Mouse (Mus musculus) embryonic facial prominence, embryonic 12.5 days (tissue): ENCODE results near the gene Ccna1. TPM values are rescaled to one million over a fixed set of nuclear protein-coding genes. Genes with fewer than 3 reads are reported as not detected.
A peak's percentile ranks its signal among the peaks of the same experiment; 100 is the strongest.

Experiments used
- ATAC-seq: fragments of 200-750 bp; cut with Nextera tagmentation; 2 replicates; pipeline ENCODE4 v1.8.0; 2017; ENCODE audit not compliant: insufficient number of reproducible peaks, insufficient read depth, low FRiP score, low TSS enrichment
- H3K27ac ChIP-seq: fragments of 300-500 bp; sonication (generic); 2 replicates; pipeline ENCODE4 v1.5.1; 2016; ENCODE audit warnings: mild to moderate bottlenecking
- H3K27me3 ChIP-seq: fragments of 300-500 bp; sonication (generic); 2 replicates; pipeline ENCODE4 v1.6.1; 2016; ENCODE audit warnings: mild to moderate bottlenecking, moderate library complexity
- H3K36me3 ChIP-seq: fragments of 300-500 bp; sonication (generic); 2 replicates; pipeline ENCODE4 v1.6.1; 2016; ENCODE audit warnings: mild to moderate bottlenecking
- H3K4me1 ChIP-seq: fragments of 300-500 bp; sonication (generic); 2 replicates; pipeline ENCODE4 v1.6.1; 2016
- H3K4me2 ChIP-seq: fragments of 300-500 bp; sonication (generic); replicated peaks from 2 replicates; pipeline ENCODE4 v1.6.1; 2016; ENCODE audit warnings: mild to moderate bottlenecking, moderate library complexity
- H3K4me3 ChIP-seq: fragments of 300-500 bp; sonication (generic); 2 replicates; pipeline ENCODE4 v1.5.1; 2016; ENCODE audit warnings: mild to moderate bottlenecking
- H3K9ac ChIP-seq: fragments of 300-500 bp; sonication (generic); 2 replicates; pipeline ENCODE4 v1.6.1; 2016; ENCODE audit warnings: mild to moderate bottlenecking, moderate library complexity
- H3K9me3 ChIP-seq: fragments of 300-500 bp; sonication (generic); 2 replicates; pipeline ENCODE4 v1.6.1; 2016; ENCODE audit warnings: mild to moderate bottlenecking, moderate library complexity
- WGBS: fragments of 180-500 bp; shearing (Covaris S2); methylation state at CpG from one replicate; pipeline ENCODE4 v1.1.7; 2016; 5-methylcytosine and 5-hydroxymethylcytosine counted together
- polyA plus RNA-seq: library from polyadenylated mRNA; unstranded; fragments of >200 nt; fragmentation: Nextera tagmentation; extraction: Ambion mirVana; gene quantifications from 2 replicates; pipeline ENCODE4 v1.2.1, GENCODE M21; 2016

Ccna1 gene
- polyA plus RNA-seq, 1 experiment from 2014 or later: 3.1 TPM

DNA sequence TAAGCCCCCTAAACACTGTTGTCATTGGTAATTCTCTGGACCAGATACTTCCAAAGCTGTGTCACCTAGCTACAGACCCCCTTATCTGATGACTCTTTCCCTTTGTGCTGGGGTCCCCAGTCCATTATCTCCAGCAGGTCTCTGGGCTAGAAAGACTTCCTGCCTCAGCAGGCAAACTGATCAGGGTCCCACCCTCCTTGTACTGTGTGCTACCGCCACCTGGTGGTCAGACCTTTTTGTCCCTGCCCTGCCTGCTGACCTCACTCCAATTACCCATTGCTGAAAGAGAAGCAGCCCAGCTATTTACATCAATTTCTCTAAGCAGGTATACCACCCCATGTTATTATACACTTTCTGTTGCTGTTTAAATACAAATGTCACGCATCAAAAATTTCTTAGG lies 9.1 kb upstream of the Ccna1 start:
- Histone ChIP-seq H3K4me2 (no peak overlapping the region), H3K9me3 (no peaks in the 10 kb centered on the region), H3K4me1 (no peaks in the 10 kb centered on the region), H3K9ac (no peak overlapping the region), H3K4me3 (no peak overlapping the region), H3K27ac (no peak overlapping the region), H3K36me3 (no peaks in the 10 kb centered on the region), H3K27me3 (peaks cover 10% of the 10 kb centered on the region; the same call in 1 of the 2 replicates)
- ATAC-seq: no peak
- 3% methylated on average over 2 of the region's 2 CpGs for WGBS

- WGBS: 67% methylated on average over 9 of the region's 9 CpGs
- Histone ChIP-seq H3K9ac (no peak overlapping the region), H3K4me1 (no peaks in the 10 kb centered on the region), H3K27ac (no peak overlapping the region), H3K4me3 (no peak overlapping the region), H3K27me3 (peaks cover 7% of the 10 kb centered on the region; the same call in 1 of the 2 replicates), H3K36me3 (no peaks in the 10 kb centered on the region), H3K4me2 (no peak overlapping the region), H3K9me3 (no peaks in the 10 kb centered on the region)
- ATAC-seq: no peak
These were observed 7.4 kb upstream of the Ccna1 start for GRCm38 (mm10) chr3:55062653-55063052.

DNA sequence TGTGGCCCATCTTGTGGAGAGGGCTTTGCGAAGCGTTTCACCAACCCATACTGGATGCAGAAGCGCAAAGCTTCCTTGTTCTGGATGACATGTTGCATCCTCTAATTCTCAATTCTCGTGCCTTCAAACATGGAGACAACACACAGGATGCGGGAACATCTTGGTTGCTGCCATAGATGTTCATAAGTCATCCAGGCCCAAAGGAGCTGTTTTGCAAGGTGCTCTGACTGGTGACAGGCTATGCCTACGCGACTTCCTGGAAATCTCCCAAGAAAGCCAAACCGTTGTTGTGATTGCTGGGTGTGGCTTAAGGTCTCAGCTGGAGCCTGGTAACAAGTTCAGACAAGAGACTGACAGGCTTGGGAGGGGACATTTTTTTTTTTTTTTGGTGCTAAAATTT lies 1.1 kb upstream of the Ccna1 start:
- H3K4me2 ChIP-seq: no peak overlapping the region
- H3K27me3 ChIP-seq: peaks cover 30% of the 10 kb centered on the region
- H3K4me1 ChIP-seq: peaks cover 12% of the 10 kb centered on the region
- no peak overlapping the region for H3K27ac ChIP-seq
- no peak overlapping the region for H3K4me3 ChIP-seq
- no peaks in the 10 kb centered on the region for H3K9me3 ChIP-seq
- 64% methylated on average over 8 of the region's 8 CpGs for WGBS
- no peaks in the 10 kb centered on the region for H3K36me3 ChIP-seq
- no peak for ATAC-seq
- H3K9ac ChIP-seq: no peak overlapping the region

- H3K9me3 ChIP-seq: no peaks in the 10 kb centered on the region
- H3K4me3 ChIP-seq: peak overlapping the region; percentile 63
- no peak for ATAC-seq
- no peaks in the 10 kb centered on the region for H3K36me3 ChIP-seq
- peaks cover 30% of the 10 kb centered on the region for H3K27me3 ChIP-seq
- 5% methylated on average over 11 of the region's 11 CpGs for WGBS
- H3K27ac ChIP-seq: no peak overlapping the region
- H3K4me1 ChIP-seq: peaks cover 12% of the 10 kb centered on the region
- H3K9ac ChIP-seq: peak overlapping the region; percentile 50
- peak overlapping the region; percentile 99 for H3K4me2 ChIP-seq
These were observed 433 bp upstream of the Ccna1 start for GRCm38 (mm10) chr3:55055747-55056120.

- Histone ChIP-seq H3K4me1 (peaks cover 12% of the 10 kb centered on the region), H3K27ac (no peak overlapping the region), H3K4me3 (no peak overlapping the region), H3K4me2 (peak overlapping the region; percentile 99), H3K9me3 (no peaks in the 10 kb centered on the region), H3K36me3 (no peaks in the 10 kb centered on the region), H3K27me3 (peaks cover 30% of the 10 kb centered on the region), H3K9ac (peak overlapping the region; percentile 50; the same call in 1 of the 2 replicates)
- no peak for ATAC-seq
- WGBS: 45% methylated on average over 6 of the region's 6 CpGs
These were observed 1.1 kb downstream of the Ccna1 start for GRCm38 (mm10) chr3:55054231-55054630.

DNA sequence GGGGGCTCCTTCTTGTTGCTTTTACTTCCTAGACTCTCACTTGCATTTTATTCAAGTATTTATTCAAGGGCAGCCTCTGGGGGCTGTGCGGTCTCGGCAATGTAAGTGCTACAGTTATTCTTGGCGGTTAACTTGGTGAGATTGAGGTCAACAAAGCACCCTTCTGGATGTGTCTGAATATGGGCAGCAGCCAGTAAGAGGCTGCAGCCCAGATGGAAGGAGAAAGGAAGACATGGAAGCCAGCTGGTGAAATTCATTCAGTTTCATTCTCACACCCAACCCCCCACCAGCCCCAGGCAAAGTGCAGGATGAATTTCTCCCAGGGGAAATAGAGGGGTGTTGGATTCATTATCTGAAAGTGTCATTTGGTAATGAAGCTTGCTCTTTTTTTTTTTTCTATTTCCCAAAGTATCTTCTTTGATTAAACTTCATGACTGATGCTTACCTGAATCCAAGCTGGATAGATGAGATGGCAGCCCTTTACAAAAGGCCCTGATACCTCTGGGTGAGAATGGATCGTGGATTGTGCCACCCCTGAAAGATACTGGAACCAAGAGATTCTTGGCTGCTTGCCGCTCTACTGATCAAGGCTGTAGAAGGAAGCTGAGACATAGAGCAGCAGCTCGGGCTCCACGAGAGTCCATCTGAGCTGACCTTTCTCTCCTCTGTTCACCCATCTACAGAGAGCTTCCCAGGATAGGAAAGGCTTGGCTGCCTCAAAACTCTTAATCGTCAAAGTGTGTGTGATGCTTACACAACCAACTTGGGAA lies 10.5 kb downstream of the Ccna1 start:
- H3K9ac ChIP-seq: no peak overlapping the region
- H3K27ac ChIP-seq: no peak overlapping the region
- no peaks in the 10 kb centered on the region for H3K36me3 ChIP-seq
- H3K4me1 ChIP-seq: no peaks in the 10 kb centered on the region
- 72% methylated on average over 8 of the region's 8 CpGs for WGBS
- H3K4me2 ChIP-seq: no peak overlapping the region
- H3K27me3 ChIP-seq: no peaks in the 10 kb centered on the region
- no peak for ATAC-seq
- H3K4me3 ChIP-seq: no peak overlapping the region
- no peaks in the 10 kb centered on the region for H3K9me3 ChIP-seq

DNA sequence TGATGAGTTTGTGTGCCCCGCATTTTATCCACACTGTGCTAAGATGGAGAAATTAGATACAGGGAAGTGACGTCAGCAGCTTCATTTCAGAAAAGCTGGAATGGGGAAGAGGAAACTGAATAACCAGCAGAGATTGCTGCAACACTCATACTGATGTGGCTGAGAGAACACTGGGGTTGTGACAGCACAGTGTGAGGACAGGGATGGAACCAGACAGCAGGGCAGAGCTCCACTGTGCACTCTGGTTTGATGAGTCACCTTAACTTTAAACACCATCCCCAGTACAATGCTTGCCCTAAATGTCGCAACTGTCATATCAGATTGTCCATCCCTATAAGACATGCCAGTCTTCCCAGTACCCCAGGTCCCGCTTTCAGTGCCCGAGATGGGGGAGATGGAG lies 17.7 kb downstream of the Ccna1 start:
- Histone ChIP-seq H3K36me3 (no peaks in the 10 kb centered on the region), H3K4me1 (no peaks in the 10 kb centered on the region), H3K4me2 (no peak overlapping the region), H3K27ac (no peak overlapping the region), H3K4me3 (no peak overlapping the region), H3K9ac (no peak overlapping the region), H3K27me3 (no peaks in the 10 kb centered on the region), H3K9me3 (no peaks in the 10 kb centered on the region)
- no peak for ATAC-seq
- 87% methylated on average over 5 of the region's 5 CpGs for WGBS

- no peak overlapping the region for H3K4me3 ChIP-seq
- no peaks in the 10 kb centered on the region for H3K27me3 ChIP-seq
- no peak overlapping the region for H3K4me2 ChIP-seq
- H3K36me3 ChIP-seq: no peaks in the 10 kb centered on the region
- H3K4me1 ChIP-seq: no peaks in the 10 kb centered on the region; the same call in 1 of the 2 replicates
- WGBS: 80% methylated on average over 7 of the region's 7 CpGs
- H3K9me3 ChIP-seq: no peaks in the 10 kb centered on the region
- no peak for ATAC-seq
- no peak overlapping the region for H3K27ac ChIP-seq
- H3K9ac ChIP-seq: no peak overlapping the region
These were observed 27.9 kb downstream of the Ccna1 start for GRCm38 (mm10) chr3:55027271-55027840.

- no peak for ATAC-seq
- Histone ChIP-seq H3K9me3 (0 out of 2 replicates have a peak, but pooled peaks cover 3% of the 10 kb centered on the region), H3K36me3 (no peaks in the 10 kb centered on the region), H3K27me3 (no peaks in the 10 kb centered on the region), H3K9ac (no peak overlapping the region), H3K27ac (no peak overlapping the region), H3K4me1 (no peaks in the 10 kb centered on the region; the same call in 1 of the 2 replicates), H3K4me3 (no peak overlapping the region), H3K4me2 (no peak overlapping the region)
- WGBS: 87% methylated on average over 3 of the region's 3 CpGs
These were observed 29.8 kb downstream of the Ccna1 start for GRCm38 (mm10) chr3:55025502-55025901.

DNA sequence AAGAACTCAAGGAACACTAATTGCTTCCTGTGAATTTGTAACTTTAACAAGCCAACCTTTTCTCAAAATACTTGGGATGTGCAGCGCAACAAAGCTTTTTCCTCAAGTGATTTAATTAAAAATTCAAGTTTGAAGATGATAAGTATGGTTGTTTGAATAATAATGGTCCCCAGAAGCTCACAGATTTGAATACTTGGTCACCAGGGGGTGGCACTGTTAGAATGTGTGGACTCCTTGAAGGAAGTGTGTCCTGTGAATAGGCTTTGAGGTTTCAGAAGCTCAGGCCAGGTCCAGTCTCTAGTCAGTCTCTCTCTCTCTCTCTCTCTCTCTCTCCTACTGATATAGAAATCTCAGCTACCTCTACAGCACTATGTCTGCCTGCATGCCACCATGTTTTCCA lies 32.0 kb downstream of the Ccna1 start:
- Histone ChIP-seq H3K9me3 (0 out of 2 replicates have a peak, but pooled peaks cover 3% of the 10 kb centered on the region), H3K4me3 (no peak overlapping the region), H3K27ac (no peak overlapping the region), H3K9ac (no peak overlapping the region), H3K4me1 (no peaks in the 10 kb centered on the region; the same call in 1 of the 2 replicates), H3K4me2 (no peak overlapping the region), H3K27me3 (no peaks in the 10 kb centered on the region), H3K36me3 (no peaks in the 10 kb centered on the region)
- no peak for ATAC-seq
- WGBS: 91% methylated on average over 1 of the region's 1 CpGs

DNA sequence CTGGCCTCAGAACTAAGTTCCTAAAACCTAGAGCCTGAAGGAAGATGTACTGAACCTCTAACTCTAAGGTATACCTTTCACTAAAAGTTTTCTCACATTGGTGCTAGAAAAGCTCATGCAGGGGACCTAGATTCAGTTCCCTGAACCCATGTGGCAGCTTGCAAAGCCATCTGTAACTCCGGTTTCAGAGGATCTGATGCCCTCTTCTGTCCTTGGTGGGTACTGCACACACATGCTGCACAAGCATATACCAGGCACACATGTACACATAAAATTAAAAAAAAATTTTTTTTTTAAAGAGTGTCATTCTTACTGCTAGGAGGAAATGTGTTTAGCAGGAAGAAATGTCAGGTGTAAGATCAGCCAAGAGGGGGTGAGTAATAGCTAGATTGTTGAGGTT lies 33.1 kb downstream of the Ccna1 start:
- no peaks in the 10 kb centered on the region for H3K36me3 ChIP-seq

DNA sequence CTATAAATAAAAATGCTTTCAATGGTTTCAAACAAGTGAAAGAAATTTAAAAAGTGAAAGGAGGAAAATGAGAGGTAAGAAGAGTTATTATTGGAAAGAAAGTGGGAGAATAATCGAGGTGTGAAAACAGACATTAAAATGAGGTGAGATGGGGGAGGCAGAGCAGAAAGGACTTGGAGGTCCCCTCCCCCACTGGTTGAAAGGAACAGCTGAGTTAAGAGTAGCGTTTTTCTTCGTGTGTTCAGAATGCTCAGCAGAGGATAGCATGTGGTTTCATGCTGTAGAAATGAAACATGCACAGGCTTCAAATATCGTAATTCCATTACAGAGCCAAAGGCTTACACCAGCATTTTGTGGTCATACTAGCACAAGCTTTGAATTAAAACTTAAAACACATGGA lies 42.8 kb downstream of the Ccna1 start:
- Histone ChIP-seq H3K36me3 (no peaks in the 10 kb centered on the region), H3K27ac (no peak overlapping the region), H3K4me1 (no peaks in the 10 kb centered on the region), H3K9ac (no peak overlapping the region), H3K9me3 (no peaks in the 10 kb centered on the region), H3K27me3 (no peaks in the 10 kb centered on the region), H3K4me2 (no peak overlapping the region), H3K4me3 (no peak overlapping the region)
- WGBS: 57% methylated on average over 4 of the region's 4 CpGs
- ATAC-seq: no peak

More for the DNA sequence above, 33.1 kb downstream of the Ccna1 start:
- Histone ChIP-seq H3K4me1 (no peaks in the 10 kb centered on the region), H3K4me2 (no peak overlapping the region), H3K27me3 (no peaks in the 10 kb centered on the region), H3K27ac (no peak overlapping the region), H3K4me3 (no peak overlapping the region), H3K9ac (no peak overlapping the region), H3K9me3 (0 out of 2 replicates have a peak, but pooled peaks cover 3% of the 10 kb centered on the region)
- 74% methylated on average over 1 of the region's 1 CpGs for whole genome bisulfite sequencing
- ATAC-seq: no peak
